Mouse (Mus musculus) common myeloid progenitor, adult 5-6 weeks (primary cell): ENCODE results near the gene 1700012B07Rik. TPM values are rescaled to one million over a fixed set of nuclear protein-coding genes. Genes with fewer than 3 reads are reported as not detected.

Experiments used
- ATAC-seq: replicated peaks from 2 replicates; pipeline ENCODE4 v1.8.0; 2016; ENCODE audit warnings: low read depth, mild to moderate bottlenecking, moderate TSS enrichment, inconsistent platforms; ENCODE audit not compliant: poor library complexity, severe bottlenecking
- total RNA-seq: library from RNA; stranded (forward); fragments of 200-1000, 187-1606 nt; gene quantifications from 2 replicates; pipeline ENCODE4 v1.2.3, GENCODE M21; 2017

1700012B07Rik gene
- total RNA-seq, 1 experiment from 2014 or later = not detected

DNA sequence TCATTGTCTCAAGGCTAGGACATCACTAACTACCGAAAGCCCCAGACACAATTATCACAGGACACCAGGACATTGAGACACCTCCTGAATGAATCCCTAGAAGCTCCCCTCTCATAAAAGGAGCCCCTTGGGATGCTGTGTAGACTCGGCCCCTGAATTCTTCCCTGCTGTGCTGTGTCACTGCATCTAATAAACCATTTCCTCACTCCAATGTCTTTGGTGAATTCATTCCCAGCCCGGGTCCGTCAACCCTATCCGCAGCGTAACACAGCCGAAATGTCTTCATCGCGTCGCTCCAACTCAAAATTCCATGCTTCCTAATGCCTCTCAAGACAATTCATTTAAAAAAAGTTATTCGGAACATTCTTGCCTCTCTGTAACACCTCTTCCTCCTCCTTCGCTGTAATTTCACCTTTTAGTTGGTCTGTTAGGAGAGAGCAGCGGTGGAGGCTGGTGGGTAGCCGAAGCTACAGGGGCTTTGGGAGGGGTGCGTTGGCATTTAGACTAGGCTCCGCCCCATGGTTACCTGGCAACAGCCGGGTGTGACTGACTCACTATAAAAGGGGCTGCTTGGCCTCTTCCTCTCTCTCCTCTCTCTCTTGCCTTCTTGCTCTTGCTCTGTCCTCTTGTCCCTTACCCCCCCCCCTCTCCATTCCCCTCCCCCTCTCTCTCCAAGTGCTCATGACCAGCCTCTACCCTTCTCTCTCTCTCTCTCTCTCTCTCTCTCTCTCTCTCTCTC lies 25.6 kb upstream of the 1700012B07Rik start:
- no peak for ATAC-seq

DNA sequence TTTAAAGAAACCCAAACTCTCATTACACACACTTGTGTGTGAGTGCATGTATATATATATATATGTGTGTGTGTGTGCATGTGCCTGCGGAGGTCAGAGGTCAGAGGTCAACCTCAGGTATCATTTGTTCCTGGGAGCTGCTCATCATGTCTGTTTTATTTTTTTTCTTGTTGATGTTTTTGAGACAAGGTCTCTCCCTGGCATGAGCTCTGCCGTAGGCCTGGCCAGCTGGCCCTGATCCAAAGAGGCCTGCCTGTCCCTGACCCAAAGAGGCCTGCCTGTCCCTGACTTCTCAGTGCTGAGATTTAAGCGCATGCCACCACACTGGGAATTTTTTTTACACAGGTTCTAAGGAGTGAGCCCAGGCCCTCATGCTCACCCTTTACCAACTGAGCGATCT lies 24.1 kb upstream of the 1700012B07Rik start:
- no peak for ATAC-seq

DNA sequence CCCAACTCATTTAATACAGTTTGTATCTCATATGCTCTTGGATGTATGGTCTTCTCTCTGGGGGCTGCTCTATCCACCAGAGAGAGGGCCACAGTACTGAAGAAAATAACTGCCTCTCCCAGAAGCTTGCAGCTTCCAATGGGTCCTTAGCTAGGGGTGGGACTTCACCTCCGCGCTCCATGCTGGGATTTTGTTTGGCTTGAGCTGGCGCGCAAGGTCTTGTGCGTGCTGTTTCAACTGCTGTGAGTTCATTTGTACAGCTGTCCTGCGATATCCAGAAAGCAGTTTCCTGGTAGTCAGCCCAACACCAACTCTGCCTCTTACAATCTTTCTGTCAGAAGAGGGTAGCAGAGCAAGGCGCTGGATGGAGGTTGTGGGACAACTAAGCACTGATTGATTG lies 18.5 kb upstream of the 1700012B07Rik start:
- ATAC-seq = no peak

DNA sequence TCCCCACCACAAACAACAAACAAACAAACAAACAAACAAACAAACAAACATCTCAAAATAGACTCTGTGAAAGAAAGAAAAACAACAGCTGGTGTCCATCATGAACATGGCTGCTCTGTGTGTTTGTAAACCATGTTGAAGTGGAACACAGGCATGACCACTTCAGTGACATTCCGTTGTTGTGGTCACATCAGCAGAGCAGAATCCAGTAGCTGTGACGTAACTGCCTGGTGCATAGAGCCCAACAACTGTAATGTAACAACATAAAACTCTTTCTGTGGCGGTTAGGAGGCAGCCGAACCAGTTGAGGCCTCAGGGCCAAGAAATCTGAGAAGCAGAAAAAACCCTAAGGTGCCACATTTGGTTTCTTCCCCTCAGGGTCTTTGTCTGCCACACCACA lies 17.8 kb upstream of the 1700012B07Rik start:
- 0 out of 2 replicates have a peak, but pooled peaks have one; percentile 25 for ATAC-seq

DNA sequence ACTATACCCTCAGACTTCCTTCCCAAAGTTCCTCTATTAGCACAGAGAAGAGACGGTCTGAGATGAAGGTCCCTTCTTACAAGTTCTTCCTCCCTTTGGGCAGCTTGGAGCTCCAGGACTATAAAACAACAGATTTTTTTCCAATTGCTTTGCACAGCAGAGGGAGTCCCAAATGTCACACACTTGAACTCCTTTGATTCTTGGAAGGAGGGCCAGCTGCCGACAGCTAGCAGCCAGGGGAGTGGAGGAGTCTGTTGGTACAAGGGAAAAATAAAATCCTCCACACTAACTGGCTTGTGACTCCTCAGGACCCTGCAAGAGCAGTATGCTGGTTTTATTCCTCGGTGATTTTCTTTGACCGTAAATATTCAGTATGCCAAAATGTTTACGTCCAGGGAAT lies 16.6 kb upstream of the 1700012B07Rik start:
- no peak for ATAC-seq

DNA sequence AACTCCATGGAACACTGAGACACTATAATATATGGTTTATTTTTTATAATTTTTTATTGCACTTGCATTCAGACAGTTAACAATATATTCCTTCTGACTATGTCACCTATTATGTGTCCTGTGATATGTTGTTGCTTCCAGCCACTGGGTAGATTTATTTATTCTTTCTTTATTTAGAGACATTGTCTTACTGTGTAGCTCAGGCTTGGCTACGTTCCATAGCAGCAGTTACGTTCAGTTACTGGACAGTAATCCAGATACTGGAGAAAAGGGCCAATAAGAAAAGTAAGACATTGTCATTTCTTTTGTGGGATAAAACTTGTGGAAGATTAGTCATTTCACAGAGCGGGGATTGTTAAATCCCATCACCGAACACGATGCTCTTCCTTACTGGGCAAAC lies 2.5 kb upstream of the 1700012B07Rik start:
- ATAC-seq = no peak

DNA sequence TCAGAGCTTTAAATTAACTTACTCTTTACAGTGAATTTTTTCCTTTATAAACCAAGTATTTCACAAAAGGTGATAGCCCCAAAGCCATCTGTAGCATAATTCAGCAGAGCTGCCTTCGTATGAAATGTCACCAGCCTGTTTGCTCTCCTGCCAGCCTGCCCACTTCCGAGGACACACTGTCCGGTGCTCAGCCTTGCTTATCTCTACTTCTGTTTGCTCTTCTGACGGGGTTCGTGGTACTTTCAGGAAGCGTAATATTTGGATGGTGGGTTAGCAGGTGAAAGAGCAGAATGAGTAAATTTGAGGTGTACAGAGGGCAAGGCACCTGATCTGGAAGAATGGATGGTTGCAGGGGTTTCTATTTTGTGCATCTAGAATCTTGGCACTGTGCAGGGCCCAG lies 5.6 kb downstream of the 1700012B07Rik start:
- ATAC-seq = 0 out of 2 replicates have a peak, but pooled peaks have one; percentile 42

DNA sequence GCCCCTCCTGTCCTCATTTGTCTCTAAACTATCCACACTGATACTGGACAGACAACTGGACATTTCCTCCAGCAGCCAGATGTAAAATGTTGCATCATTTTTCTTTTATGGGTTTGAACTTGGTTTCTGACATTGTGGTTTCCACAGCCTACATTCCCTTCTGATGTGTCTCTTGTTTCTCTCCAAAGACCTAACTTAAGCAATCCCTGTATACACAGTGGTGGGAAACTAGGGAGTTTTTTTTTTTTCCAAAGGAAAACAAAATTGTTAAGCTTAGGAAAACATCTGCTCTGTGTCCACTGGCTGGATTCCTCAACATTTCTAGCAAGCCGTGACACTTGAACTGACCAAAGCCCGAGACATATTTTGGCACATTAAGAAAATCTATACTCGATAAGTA lies 10.4 kb downstream of the 1700012B07Rik start:
- no peak for ATAC-seq

DNA sequence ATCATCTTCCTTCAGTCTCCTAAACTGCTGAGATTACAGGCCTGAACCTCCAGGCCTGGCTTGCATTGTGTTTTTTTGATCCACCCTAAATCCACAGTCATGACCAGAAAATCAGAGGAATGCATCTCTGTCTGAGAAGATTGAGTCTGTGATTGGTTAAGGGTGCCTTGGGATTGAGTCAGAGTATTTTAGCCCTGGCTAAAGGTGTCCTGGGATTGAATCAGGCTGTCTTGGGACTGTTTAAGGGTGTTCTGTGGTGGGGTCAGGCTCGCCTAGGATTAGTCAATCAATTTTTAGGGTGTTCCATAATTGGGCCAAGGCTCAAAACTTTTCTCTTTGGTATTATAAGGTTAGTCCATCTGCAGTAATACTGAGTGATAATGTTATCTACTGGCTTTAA lies 10.9 kb downstream of the 1700012B07Rik start:
- no peak for ATAC-seq

DNA sequence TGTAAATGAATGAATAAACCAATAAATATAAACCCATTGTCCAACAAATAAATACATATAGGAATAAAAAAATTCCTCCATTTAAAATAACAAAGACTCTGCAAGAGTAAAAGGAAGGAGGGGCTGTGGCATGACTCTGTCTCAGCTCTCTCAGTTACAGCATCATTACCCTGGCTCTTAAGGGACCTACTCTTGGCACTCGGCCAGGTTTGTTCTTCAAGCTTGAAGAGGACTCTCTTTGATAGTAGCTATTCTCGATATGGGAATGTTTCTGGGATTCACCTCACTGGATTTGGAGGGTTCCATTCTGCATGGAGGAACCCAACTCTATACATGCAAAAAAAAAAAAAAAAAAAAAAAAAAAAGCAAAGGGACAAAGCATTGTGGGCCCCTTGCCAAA lies 16.1 kb downstream of the 1700012B07Rik start:
- ATAC-seq = no peak

DNA sequence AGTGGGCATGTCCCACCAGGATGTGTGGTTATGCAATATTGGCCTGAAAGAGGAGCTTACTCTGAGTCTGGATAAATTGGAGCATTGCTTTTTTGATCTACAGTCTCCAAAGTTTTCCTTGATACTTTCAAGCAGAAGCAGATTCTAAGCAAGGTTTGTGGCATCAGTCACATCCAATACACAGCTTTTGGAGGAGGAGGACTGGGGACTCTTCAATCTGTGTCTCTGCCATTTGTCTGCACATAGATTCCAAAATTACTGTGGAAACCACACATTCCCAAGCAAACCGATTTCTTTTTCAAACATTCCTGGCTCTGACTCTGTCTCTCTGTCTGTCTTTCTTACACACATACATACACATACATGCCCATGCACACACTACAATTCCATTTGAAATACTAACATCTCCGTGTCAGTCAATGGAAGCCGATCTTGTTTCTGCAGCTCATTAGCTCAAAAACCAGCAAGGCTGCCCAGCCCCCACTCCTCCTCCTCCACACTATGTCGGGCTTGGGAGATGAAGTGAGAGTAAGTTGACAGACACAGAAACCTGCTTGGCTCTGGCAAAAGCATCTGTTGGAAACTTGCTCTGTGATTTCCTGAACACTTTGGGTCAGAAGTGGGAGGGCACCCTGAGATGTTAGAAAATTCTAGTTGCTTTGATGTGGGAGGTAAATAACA lies 18.5 kb downstream of the 1700012B07Rik start:
- no peak for ATAC-seq

DNA sequence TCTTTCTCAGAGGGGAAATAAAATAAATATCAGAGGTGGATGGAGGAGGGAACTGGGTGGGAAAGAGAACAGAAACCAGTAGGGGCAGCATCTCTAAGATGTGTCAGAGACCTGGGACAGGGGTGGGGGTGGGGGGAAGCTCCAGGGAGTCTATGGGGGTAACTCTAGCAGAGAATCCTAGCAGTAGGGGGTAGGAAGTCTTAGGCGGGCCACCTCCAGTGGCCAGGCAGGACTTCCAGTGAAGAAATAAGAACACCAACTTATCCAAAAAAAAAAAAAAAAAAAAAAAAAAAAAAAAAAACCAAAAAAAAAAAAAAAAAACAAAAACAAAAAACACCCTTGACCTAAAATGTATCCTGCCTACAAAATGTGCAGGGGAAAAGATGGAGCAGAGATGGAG lies 26.3 kb downstream of the 1700012B07Rik start:
- no peak for ATAC-seq

DNA sequence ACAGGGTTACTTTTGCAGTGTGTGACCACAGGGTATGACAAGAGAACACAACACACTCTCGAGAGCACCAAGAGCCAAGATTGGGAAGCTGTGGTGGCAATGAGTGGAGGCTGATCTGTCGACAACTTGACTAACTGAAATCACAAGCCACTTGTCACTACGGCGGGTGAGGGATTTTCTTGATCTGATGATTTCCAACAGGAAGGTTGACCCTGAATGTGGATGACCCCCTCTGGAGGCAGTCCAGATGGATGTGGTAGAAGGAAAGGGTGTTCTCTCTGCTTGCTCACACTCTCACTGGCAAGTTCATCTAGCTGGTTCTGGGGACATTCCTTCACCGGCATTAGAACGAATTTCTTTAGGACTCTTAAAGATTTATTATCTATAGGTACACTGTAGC lies 30.3 kb downstream of the 1700012B07Rik start:
- no peak for ATAC-seq

DNA sequence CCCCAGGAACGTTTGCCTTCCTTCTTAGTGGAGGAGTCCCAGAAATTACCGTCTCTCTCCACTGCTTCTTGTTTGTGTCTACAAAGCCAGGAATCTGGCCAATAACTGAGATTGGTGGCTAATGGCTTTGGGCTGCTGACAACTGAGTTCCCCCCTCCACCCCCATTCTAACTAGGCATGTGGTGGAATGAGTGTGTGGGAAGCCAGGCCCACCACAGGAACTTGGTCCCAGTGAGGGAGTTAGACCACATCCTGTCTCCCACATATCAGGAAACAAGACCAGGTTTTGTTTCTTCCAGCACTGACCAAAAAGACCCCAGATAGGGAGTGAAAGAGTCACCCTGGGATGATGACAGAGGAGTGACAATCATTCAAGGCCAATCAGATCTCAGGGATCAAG lies 32.3 kb downstream of the 1700012B07Rik start:
- ATAC-seq = peak; percentile 75

DNA sequence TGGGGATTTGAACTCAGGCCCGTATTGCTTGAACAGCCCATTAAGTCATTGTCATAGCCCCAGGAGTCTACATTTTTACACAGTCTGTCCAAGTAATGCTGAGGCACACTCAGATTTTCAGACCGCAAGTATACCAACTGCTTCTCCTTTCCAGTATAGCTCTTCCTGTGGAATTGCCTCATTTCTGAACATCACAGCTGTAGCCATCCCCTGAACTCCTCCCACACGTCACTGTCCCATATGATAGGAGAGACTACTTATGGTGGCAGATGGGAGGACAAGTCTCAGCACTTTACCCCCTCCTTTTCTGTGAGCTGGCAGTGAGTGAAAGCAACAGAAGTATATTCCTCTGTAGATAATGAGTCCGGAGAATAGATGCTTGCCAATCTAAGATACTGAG lies 34.3 kb downstream of the 1700012B07Rik start:
- ATAC-seq = peak; percentile 67

DNA sequence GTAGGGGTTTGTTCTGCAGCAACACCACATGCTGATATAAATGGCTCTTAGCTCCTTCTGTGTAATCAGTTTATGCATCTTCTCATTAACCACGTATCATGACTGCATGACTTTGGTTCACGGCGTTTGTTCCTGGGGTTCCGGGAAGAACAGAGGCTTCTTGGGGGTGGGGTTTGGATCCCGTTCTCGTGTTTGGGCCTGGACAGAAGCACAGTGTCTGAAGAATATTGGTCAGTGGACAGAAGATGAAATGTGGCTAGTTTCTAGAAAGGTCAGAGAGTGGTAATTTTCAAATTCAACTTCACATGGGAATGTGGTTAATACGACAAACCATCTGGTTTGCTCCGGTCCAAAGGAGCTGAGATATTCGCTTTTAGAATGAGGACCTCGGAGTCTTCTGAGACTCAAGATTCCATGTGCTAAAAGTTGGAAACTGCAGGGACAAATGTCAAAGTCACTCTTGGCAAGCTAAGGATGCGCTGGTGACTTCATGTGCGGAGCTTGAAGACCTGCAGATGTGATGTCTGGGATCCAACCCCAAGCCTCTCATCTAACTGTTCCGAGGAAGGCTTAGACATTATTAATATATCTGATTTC lies 35.3 kb downstream of the 1700012B07Rik start:
- ATAC-seq = no peak

DNA sequence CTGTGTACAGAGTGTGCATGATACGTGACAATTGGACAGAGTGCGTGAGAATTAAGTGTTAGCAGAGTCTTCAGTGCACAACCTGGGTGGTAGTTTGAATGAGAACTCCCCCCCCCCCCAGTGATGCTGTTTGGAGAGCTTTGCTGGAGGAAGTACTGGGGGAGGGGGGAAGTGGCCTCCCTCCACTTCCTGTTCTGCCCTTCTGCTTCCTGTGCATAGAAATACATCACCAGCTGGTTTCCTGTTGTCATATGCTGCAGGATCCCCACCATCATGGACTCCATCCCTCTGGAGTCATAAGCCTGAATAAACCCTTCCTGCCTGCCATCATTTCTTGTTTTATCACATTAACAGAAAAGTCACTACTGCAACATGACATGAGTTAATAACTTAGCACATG lies 35.9 kb downstream of the 1700012B07Rik start:
- 0 out of 2 replicates have a peak, but pooled peaks have one; percentile 20 for ATAC-seq

DNA sequence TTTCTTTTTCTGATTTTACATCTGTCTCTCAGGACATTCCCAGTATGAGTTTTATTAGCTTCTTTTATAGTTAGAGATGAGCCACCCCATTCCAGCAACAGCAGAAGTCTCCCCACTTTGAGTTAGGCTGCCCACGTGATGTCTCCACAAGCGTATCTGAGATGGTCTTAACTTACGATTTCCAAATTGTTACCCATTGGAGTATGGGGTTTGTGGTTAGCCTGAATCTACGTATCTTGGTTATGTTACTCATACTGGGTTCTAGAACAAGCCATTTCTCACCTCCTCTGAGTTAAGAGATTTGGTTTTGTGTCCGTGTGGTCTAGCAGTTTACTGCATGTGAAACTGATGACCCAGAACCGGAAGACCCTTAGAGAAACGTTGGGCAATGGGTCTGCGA lies 37.6 kb downstream of the 1700012B07Rik start:
- ATAC-seq = no peak

DNA sequence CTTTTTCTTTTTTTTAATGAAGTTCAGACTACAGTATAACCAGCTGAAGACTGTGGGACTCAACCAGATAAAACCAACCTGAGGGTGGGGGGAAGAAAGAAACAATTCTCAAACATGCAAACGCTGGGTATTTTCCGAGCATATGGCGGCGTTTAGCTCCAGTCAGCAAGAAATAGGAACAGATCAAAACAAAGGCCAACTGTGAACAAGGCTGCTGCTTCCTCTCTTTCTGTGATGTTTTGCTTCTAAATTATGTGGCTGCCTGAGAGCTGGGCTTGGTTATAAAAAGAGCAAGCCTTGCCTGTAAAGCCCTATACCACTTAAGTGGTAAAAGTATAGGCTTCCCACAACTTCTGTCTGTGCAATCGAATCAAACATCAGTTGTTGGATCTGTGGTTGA lies 42.5 kb downstream of the 1700012B07Rik start:
- ATAC-seq = no peak

DNA sequence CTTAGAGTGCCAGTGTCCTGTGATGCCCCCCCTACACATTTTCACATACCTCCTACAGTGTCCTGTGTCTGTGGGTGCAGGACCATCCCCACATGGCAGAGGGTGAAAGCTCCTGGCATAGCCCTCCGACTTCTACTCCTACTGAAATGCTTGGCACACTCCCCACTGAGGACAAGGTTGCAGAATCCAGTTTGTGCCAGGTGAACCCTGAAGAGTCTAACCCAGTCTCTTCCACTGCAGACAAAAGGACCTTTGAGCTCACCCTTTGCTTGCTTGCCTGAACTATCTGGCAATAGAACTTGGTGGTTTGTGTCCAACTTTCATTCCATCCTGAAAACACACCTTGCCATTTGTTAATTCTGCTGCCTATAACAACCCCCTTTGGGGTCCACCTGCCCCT lies 56.5 kb downstream of the 1700012B07Rik start:
- no peak for ATAC-seq

DNA sequence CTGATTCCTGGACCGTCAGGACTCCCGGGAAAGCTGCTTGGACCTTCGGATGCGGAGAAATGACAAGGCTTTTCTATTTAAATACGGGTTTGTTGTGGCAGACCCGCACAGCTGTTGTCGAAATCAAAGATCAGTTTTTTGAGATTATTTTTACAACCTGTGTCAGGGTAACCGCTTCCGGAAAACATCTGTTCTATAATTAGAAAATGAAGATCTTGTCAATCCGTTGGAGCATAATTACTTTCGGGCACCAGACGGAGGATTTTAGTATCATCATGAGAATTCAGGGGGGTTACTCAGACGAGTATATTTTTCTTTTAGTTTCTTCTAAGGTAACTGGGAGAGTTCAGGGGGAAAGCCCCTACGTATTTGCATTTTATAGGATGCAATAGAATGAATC lies 57.7 kb downstream of the 1700012B07Rik start:
- ATAC-seq = no peak
